8 mouse cellular contexts compared by ENCODE assay signal in the genomic region with DNA sequence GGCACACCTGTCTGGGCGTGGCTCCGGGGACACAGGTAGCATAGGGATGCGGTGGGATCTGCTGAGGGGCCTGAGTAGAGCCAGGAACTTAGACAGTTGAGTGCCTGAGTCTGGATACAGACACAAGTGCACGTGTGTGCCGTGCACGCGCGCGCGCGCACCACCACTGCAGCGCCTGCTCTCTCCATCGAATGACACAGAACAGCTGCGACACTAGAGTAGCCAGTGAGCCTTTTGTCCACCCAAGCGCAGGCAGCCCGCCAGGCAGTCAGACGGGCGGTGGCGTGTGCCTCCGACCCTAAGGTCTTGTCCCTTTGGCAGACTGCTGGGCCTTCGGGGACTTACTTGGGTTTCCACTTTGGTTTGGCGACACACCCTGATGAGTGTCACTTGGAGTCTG.
DNase-seq lines count a peak whose midpoint lies in the region; ATAC-seq and TF ChIP-seq lines count a peak whose summit lies in the region.
"Had no signal": no experiment of that assay in that cellular context is flagged by ENCODE, and none has a peak within 500 bp of the region (broad histone marks: within the 10 kb centered on the region; RNA-seq: fewer than 3 reads in every experiment).

No protein-coding gene starts in this region.

- no peak for TF ChIP-seq CTCF in heart, adult 2 months (IDR thresholded peaks at IDR 0.05)
- no peak for TF ChIP-seq CTCF in lung, postnatal 0 days (IDR thresholded peaks at IDR 0.05)
- TF ChIP-seq CTCF in stomach, postnatal 0 days (IDR thresholded peaks at IDR 0.05; ENCODE audit: low read depth), result no peak

- H3K4me1 ChIP-seq in heart, adult 2 months (ENCODE audit: control insufficient read depth, insufficient read depth, low read length), result no peaks in the 10 kb centered on the region
- H3K4me1 ChIP-seq in lung, postnatal 0 days (ENCODE audit: insufficient read depth, low read depth, low read length), result peaks cover 4% of the 10 kb centered on the region; the same call in 1 of the 2 replicates
- H3K4me1 ChIP-seq in stomach, postnatal 0 days (replicated peaks; ENCODE audit: control insufficient read depth, insufficient read depth), result peaks cover 4% of the 10 kb centered on the region
- H3K4me1 ChIP-seq: liver, embryonic 15.5 days had no signal

- 2% methylated on average over 22 of the region's 22 CpGs for WGBS in heart, adult 2 months
- 2% methylated on average over 22 of the region's 22 CpGs for WGBS in lung, postnatal 0 days
- WGBS in stomach, postnatal 0 days, result 10% methylated on average over 22 of the region's 22 CpGs

- H3K36me3 ChIP-seq in heart, adult 2 months (ENCODE audit: control insufficient read depth, insufficient read depth, low read length), result no peaks in the 10 kb centered on the region
- no peaks in the 10 kb centered on the region for H3K36me3 ChIP-seq in lung, postnatal 0 days (ENCODE audit: insufficient read depth, low read length)
- no peaks in the 10 kb centered on the region for H3K36me3 ChIP-seq in stomach, postnatal 0 days (ENCODE audit: control insufficient read depth, insufficient read depth, low read length)
- H3K36me3 ChIP-seq: liver, embryonic 15.5 days had no signal

- peak overlapping the region; percentile 28; the same call in 1 of the 2 replicates for H3K4me2 ChIP-seq in lung, postnatal 0 days (replicated peaks; ENCODE audit: low read depth, low read length)
- peak overlapping the region; percentile 55 for H3K4me2 ChIP-seq in stomach, postnatal 0 days (replicated peaks; ENCODE audit: low read depth)
- H3K4me2 ChIP-seq: liver, embryonic 15.5 days had no signal

- H3K27me3 ChIP-seq in heart, adult 2 months (ENCODE audit: control insufficient read depth, insufficient read depth, low read length), result peaks cover 7% of the 10 kb centered on the region; the same call in 1 of the 2 replicates
- H3K27me3 ChIP-seq in lung, postnatal 0 days (replicated peaks; ENCODE audit: insufficient read depth, low read length), result peaks cover 43% of the 10 kb centered on the region
- no peaks in the 10 kb centered on the region for H3K27me3 ChIP-seq in stomach, postnatal 0 days (ENCODE audit: control insufficient read depth, insufficient read depth, low read length)

- peak; percentile 47 for ATAC-seq in lung, postnatal 0 days
- ATAC-seq in stomach, postnatal 0 days (ENCODE audit: low FRiP score, low TSS enrichment), result peak; percentile 67

- intact Hi-C loops in heart, adult 2 months (cut with DNase I), result loop anchor here (10.0 kb wide), 2 partner anchors 972 to 998 kb away; no protein-coding TSS in a partner anchor

- H3K79me2 ChIP-seq in heart, adult 2 months (replicated peaks; ENCODE audit: control insufficient read depth, insufficient read depth, low read length), result no peaks in the 10 kb centered on the region

- peak; percentile 41 for DNase-seq in Muller cell, postnatal 12 days (ENCODE audit: inconsistent ontology term)
- peak; percentile 57 for DNase-seq in adrenal gland, postnatal 25 days
- peak; percentile 29 to 34 for DNase-seq in heart, adult 2 months
- DNase-seq in kidney, adult 18-20 months, result peak; percentile 49
- DNase-seq in lung, postnatal 0 days (ENCODE audit: low spot score), result no peak
- peak; percentile 59 for DNase-seq in stomach, postnatal 0 days (ENCODE audit: low spot score)
- DNase-seq in thymus, postnatal 4 days, result no peak

- TF ChIP-seq POLR2A in heart, adult 2 months (IDR thresholded peaks at IDR 0.05; ENCODE audit: insufficient read depth, low read depth, low read length), result no peak

- H3K9me3 ChIP-seq in lung, postnatal 0 days (ENCODE audit: low read length), result no peaks in the 10 kb centered on the region
- no peaks in the 10 kb centered on the region for H3K9me3 ChIP-seq in stomach, postnatal 0 days (ENCODE audit: control insufficient read depth, low read length)
- H3K9me3 ChIP-seq: liver, embryonic 15.5 days had no signal

- TF ChIP-seq EP300 in heart, adult 2 months (IDR thresholded peaks at IDR 0.05; ENCODE audit: insufficient read depth, low read depth, low read length), result no peak
- no peak for TF ChIP-seq EP300 in lung, postnatal 0 days (IDR thresholded peaks at IDR 0.05)
- TF ChIP-seq EP300 in stomach, postnatal 0 days (optimal IDR thresholded peaks at IDR 0.05), result no peak

- H3K27ac ChIP-seq in heart, adult 2 months, result no peak overlapping the region
- H3K27ac ChIP-seq in lung, postnatal 0 days (ENCODE audit: low read length), result no peak overlapping the region
- no peak overlapping the region for H3K27ac ChIP-seq in stomach, postnatal 0 days (replicated peaks)
- H3K27ac ChIP-seq: liver, embryonic 15.5 days had no signal

- no peak overlapping the region for H3K9ac ChIP-seq in heart, adult 2 months (ENCODE audit: low read depth, low read length)
- H3K9ac ChIP-seq in lung, postnatal 0 days (replicated peaks; ENCODE audit: low read depth), result no peak overlapping the region
- no peak overlapping the region for H3K9ac ChIP-seq in stomach, postnatal 0 days (ENCODE audit: low read length)
- H3K9ac ChIP-seq: liver, embryonic 15.5 days had no signal

- no peak overlapping the region for H3K4me3 ChIP-seq in heart, adult 2 months
- H3K4me3 ChIP-seq in lung, postnatal 0 days (ENCODE audit: low read depth, low read length), result 0 out of 2 replicates have a peak overlapping the region, but pooled peaks have one; percentile 3
- H3K4me3 ChIP-seq in stomach, postnatal 0 days (ENCODE audit: low read depth, low read length), result peak overlapping the region; percentile 28
- H3K4me3 ChIP-seq: liver, embryonic 15.5 days had no signal

Comparison
In these comparisons a context has a peak if more than half of its experiments do, and no peak if none do; other contexts are left out.
1. DNase-seq: peak in Muller cell, postnatal 12 days (single experiment), adrenal gland, postnatal 25 days (single experiment), heart, adult 2 months (2 of 2), kidney, adult 18-20 months (single experiment) and stomach, postnatal 0 days (single experiment); none in lung, postnatal 0 days (single experiment) and thymus, postnatal 4 days (single experiment).